Mouse (Mus musculus): ENCODE data around the gene Fgf13. TPM values are rescaled to one million over a fixed set of nuclear protein-coding genes. Genes with fewer than 3 reads are reported as not detected.

Gene Fgf13
- polyA plus RNA-seq, 1 experiment from 2014 or later = 228 TPM

- Histone ChIP-seq H3K36me3 (ENCODE audit: control insufficient read depth, insufficient read depth, low read length) (no peaks in the 10 kb centered on the region), H3K27ac (ENCODE audit: low read depth, low read length) (no peak overlapping the region), H3K4me2 (ENCODE audit: low read length) (no peak overlapping the region), H3K4me3 (ENCODE audit: low read length) (no peak overlapping the region), H3K4me1 (ENCODE audit: control insufficient read depth, insufficient read depth, low read depth, low read length) (no peaks in the 10 kb centered on the region), H3K9me3 (ENCODE audit: control insufficient read depth, low read length) (no peaks in the 10 kb centered on the region), H3K9ac (ENCODE audit: low read depth, low read length) (no peak overlapping the region), H3K27me3 (replicated peaks; ENCODE audit: control insufficient read depth, insufficient read depth, low read length) (no peaks in the 10 kb centered on the region)
- ATAC-seq = no peak
- 92% methylated on average over 3 of the region's 3 CpGs for WGBS
Measured at GRCm38 (mm10) chrX:59085928-59086327, 481.9 kb downstream of the Fgf13 start.

DNA sequence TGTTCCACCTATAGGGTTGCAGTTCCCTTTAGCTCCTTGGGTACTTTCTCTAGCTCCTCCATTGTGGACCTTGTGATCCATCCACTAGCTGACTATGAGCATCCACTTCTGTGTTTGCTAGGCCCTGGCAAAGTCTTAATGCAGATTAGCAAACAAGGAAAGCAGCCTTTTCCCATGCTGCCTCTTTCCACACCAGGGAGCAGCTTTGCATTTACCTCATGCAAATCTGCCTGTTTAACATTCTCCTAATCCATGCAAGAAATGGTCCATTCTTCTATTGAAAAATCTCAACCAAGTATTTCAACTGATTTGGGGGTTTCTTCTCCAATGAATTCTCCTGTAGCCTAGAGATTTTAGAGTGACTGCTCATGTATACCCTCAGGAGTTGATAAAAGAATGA is 487.4 kb downstream of the Fgf13 start:
- Histone ChIP-seq H3K4me3 (ENCODE audit: low read length) (no peak overlapping the region), H3K27me3 (replicated peaks; ENCODE audit: control insufficient read depth, insufficient read depth, low read length) (no peaks in the 10 kb centered on the region), H3K36me3 (ENCODE audit: control insufficient read depth, insufficient read depth, low read length) (no peaks in the 10 kb centered on the region), H3K27ac (ENCODE audit: low read depth, low read length) (no peak overlapping the region), H3K9me3 (ENCODE audit: control insufficient read depth, low read length) (no peaks in the 10 kb centered on the region), H3K4me2 (ENCODE audit: low read length) (no peak overlapping the region), H3K4me1 (ENCODE audit: control insufficient read depth, insufficient read depth, low read depth, low read length) (no peaks in the 10 kb centered on the region), H3K9ac (ENCODE audit: low read depth, low read length) (no peak overlapping the region)
- ATAC-seq = no peak

- Histone ChIP-seq H3K4me1 (ENCODE audit: control insufficient read depth, insufficient read depth, low read depth, low read length) (no peaks in the 10 kb centered on the region), H3K4me3 (ENCODE audit: low read length) (no peak overlapping the region), H3K9ac (ENCODE audit: low read depth, low read length) (no peak overlapping the region), H3K9me3 (ENCODE audit: control insufficient read depth, low read length) (no peaks in the 10 kb centered on the region), H3K36me3 (ENCODE audit: control insufficient read depth, insufficient read depth, low read length) (no peaks in the 10 kb centered on the region), H3K27me3 (replicated peaks; ENCODE audit: control insufficient read depth, insufficient read depth, low read length) (no peaks in the 10 kb centered on the region), H3K27ac (ENCODE audit: low read depth, low read length) (no peak overlapping the region), H3K4me2 (ENCODE audit: low read length) (no peak overlapping the region)
- WGBS = 82% methylated on average over 3 of the region's 3 CpGs
- ATAC-seq = no peak
Measured at GRCm38 (mm10) chrX:59072083-59072482, 495.8 kb downstream of the Fgf13 start.

- Histone ChIP-seq H3K27ac (ENCODE audit: low read depth, low read length) (no peak overlapping the region), H3K36me3 (ENCODE audit: control insufficient read depth, insufficient read depth, low read length) (no peaks in the 10 kb centered on the region), H3K4me3 (ENCODE audit: low read length) (no peak overlapping the region), H3K9ac (ENCODE audit: low read depth, low read length) (no peak overlapping the region), H3K9me3 (ENCODE audit: control insufficient read depth, low read length) (no peaks in the 10 kb centered on the region), H3K4me1 (ENCODE audit: control insufficient read depth, insufficient read depth, low read depth, low read length) (no peaks in the 10 kb centered on the region), H3K27me3 (replicated peaks; ENCODE audit: control insufficient read depth, insufficient read depth, low read length) (no peaks in the 10 kb centered on the region), H3K4me2 (ENCODE audit: low read length) (no peak overlapping the region)
- ATAC-seq = no peak
- WGBS = 87% methylated on average over 4 of the region's 4 CpGs
Measured at GRCm38 (mm10) chrX:59063157-59063556, 504.7 kb downstream of the Fgf13 start.

DNA sequence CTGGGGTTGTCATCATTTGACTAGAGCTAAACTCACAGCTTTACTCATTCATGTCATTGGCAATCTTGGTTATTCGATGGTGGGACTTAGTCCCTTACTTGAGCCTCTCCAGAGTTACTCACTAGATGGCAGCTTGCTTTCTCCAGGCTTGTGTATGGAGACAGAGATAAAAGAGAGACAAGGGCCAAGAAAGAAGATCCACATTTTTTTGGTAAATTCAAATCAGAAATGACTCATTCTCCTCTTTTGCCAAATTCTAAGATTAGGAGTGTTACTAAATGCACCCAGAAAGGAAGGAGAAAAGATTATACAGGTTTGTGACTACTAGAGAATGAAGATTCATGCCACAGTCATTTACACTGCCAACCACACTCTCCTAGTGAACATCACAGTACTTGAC is 532.9 kb downstream of the Fgf13 start:
- ATAC-seq = no peak
- H3K27ac ChIP-seq (ENCODE audit: low read depth, low read length) = no peak overlapping the region
- no peaks in the 10 kb centered on the region for H3K27me3 ChIP-seq (replicated peaks; ENCODE audit: control insufficient read depth, insufficient read depth, low read length)
- H3K4me1 ChIP-seq (ENCODE audit: control insufficient read depth, insufficient read depth, low read depth, low read length) = no peaks in the 10 kb centered on the region
- H3K4me2 ChIP-seq (ENCODE audit: low read length) = no peak overlapping the region
- H3K9me3 ChIP-seq (ENCODE audit: control insufficient read depth, low read length) = no peaks in the 10 kb centered on the region
- no peaks in the 10 kb centered on the region for H3K36me3 ChIP-seq (ENCODE audit: control insufficient read depth, insufficient read depth, low read length)
- no peak overlapping the region for H3K9ac ChIP-seq (ENCODE audit: low read depth, low read length)
- no peak overlapping the region for H3K4me3 ChIP-seq (ENCODE audit: low read length)
- WGBS = 68% methylated on average over 1 of the region's 1 CpGs

MicroRNAs within 50 kb of the gene (microRNA counts, 519-probe panel; counts per million panel counts)
- microRNA mmu-miR-504 = 1,020 counts per million, percentile 7 among the panel's probes with 10 or more counts

Small RNA genes within 50 kb of the gene (microRNA-seq; reads per million reads assigned to microRNA genes)
- gene Mir504 = 9.6 reads per million, percentile 26 among the genes with 10 or more reads in this experiment

All from hindbrain, embryonic 16.5 days (tissue).